Mouse (Mus musculus): ENCODE results near the gene Cdc42se1. TPM values are rescaled to one million over a fixed set of nuclear protein-coding genes. Genes with fewer than 3 reads are reported as not detected.

The Cdc42se1 gene
- polyA plus RNA-seq, 1 experiment from 2014 or later: 90.3 TPM

GRCm38 (mm10) chr3:95267855-95268254 is 39.3 kb downstream of the Cdc42se1 start:
- Histone ChIP-seq H3K9me3 (ENCODE audit: low read length) (no peaks in the 10 kb centered on the region), H3K9ac (replicated peaks; ENCODE audit: low read length) (no peak overlapping the region), H3K4me1 (ENCODE audit: insufficient read depth, low read length) (peaks cover 3% of the 10 kb centered on the region; the same call in 1 of the 2 replicates), H3K27me3 (ENCODE audit: insufficient read depth, low read length) (no peaks in the 10 kb centered on the region), H3K36me3 (ENCODE audit: insufficient read depth, low read length) (peaks cover 12% of the 10 kb centered on the region), H3K4me2 (replicated peaks; ENCODE audit: low read depth, low read length) (no peak overlapping the region), H3K4me3 (ENCODE audit: low read length) (no peak overlapping the region), H3K27ac (ENCODE audit: low read length) (no peak overlapping the region)
- no peak for ATAC-seq (ENCODE audit: low FRiP score, low TSS enrichment)

- Histone ChIP-seq H3K36me3 (ENCODE audit: insufficient read depth, low read length) (peaks cover 12% of the 10 kb centered on the region), H3K9ac (replicated peaks; ENCODE audit: low read length) (no peak overlapping the region), H3K4me1 (ENCODE audit: insufficient read depth, low read length) (peaks cover 3% of the 10 kb centered on the region; the same call in 1 of the 2 replicates), H3K27me3 (ENCODE audit: insufficient read depth, low read length) (no peaks in the 10 kb centered on the region), H3K27ac (ENCODE audit: low read length) (no peak overlapping the region; the same call in 1 of the 2 replicates), H3K4me3 (ENCODE audit: low read length) (no peak overlapping the region), H3K4me2 (replicated peaks; ENCODE audit: low read depth, low read length) (no peak overlapping the region), H3K9me3 (ENCODE audit: low read length) (no peaks in the 10 kb centered on the region)
- WGBS: 76% methylated on average over 5 of the region's 5 CpGs
- no peak for ATAC-seq (ENCODE audit: low FRiP score, low TSS enrichment)
Observed at GRCm38 (mm10) chr3:95269789-95270188, 41.3 kb downstream of the Cdc42se1 start.

GRCm38 (mm10) chr3:95270766-95271364 is 42.3 kb downstream of the Cdc42se1 start:
- Histone ChIP-seq H3K4me2 (replicated peaks; ENCODE audit: low read depth, low read length) (no peak overlapping the region), H3K4me3 (ENCODE audit: low read length) (no peak overlapping the region), H3K27me3 (ENCODE audit: insufficient read depth, low read length) (no peaks in the 10 kb centered on the region), H3K9ac (replicated peaks; ENCODE audit: low read length) (no peak overlapping the region), H3K36me3 (ENCODE audit: insufficient read depth, low read length) (peaks cover 12% of the 10 kb centered on the region), H3K9me3 (ENCODE audit: low read length) (no peaks in the 10 kb centered on the region), H3K27ac (ENCODE audit: low read length) (no peak overlapping the region), H3K4me1 (ENCODE audit: insufficient read depth, low read length) (peaks cover 3% of the 10 kb centered on the region; the same call in 1 of the 2 replicates)
- no peak for ATAC-seq (ENCODE audit: low FRiP score, low TSS enrichment)
- 81% methylated on average over 12 of the region's 12 CpGs for WGBS

- peaks cover 14% of the 10 kb centered on the region for H3K4me1 ChIP-seq (ENCODE audit: insufficient read depth, low read length)
- no peak overlapping the region for H3K9ac ChIP-seq (replicated peaks; ENCODE audit: low read length)
- WGBS: 94% methylated on average over 5 of the region's 5 CpGs
- no peaks in the 10 kb centered on the region for H3K36me3 ChIP-seq (ENCODE audit: insufficient read depth, low read length)
- no peak for ATAC-seq (ENCODE audit: low FRiP score, low TSS enrichment)
- H3K9me3 ChIP-seq (ENCODE audit: low read length): no peaks in the 10 kb centered on the region
- H3K27ac ChIP-seq (ENCODE audit: low read length): no peak overlapping the region
- no peaks in the 10 kb centered on the region for H3K27me3 ChIP-seq (ENCODE audit: insufficient read depth, low read length)
- H3K4me2 ChIP-seq (replicated peaks; ENCODE audit: low read depth, low read length): no peak overlapping the region
- H3K4me3 ChIP-seq (ENCODE audit: low read length): no peak overlapping the region
Observed at GRCm38 (mm10) chr3:95273471-95273870, 44.9 kb downstream of the Cdc42se1 start.

- H3K27me3 ChIP-seq (ENCODE audit: insufficient read depth, low read length): no peaks in the 10 kb centered on the region
- no peaks in the 10 kb centered on the region for H3K9me3 ChIP-seq (ENCODE audit: low read length)
- 99% methylated on average over 4 of the region's 4 CpGs for WGBS
- H3K4me3 ChIP-seq (ENCODE audit: low read length): no peak overlapping the region
- no peak for ATAC-seq (ENCODE audit: low FRiP score, low TSS enrichment)
- no peak overlapping the region for H3K4me2 ChIP-seq (replicated peaks; ENCODE audit: low read depth, low read length)
- H3K36me3 ChIP-seq (ENCODE audit: insufficient read depth, low read length): no peaks in the 10 kb centered on the region
- H3K9ac ChIP-seq (replicated peaks; ENCODE audit: low read length): no peak overlapping the region
- H3K4me1 ChIP-seq (ENCODE audit: insufficient read depth, low read length): peaks cover 14% of the 10 kb centered on the region
- no peak overlapping the region for H3K27ac ChIP-seq (ENCODE audit: low read length)
Observed at GRCm38 (mm10) chr3:95274453-95274852, 45.9 kb downstream of the Cdc42se1 start.

- WGBS: 54% methylated on average over 6 of the region's 6 CpGs
- Histone ChIP-seq H3K27ac (ENCODE audit: low read length) (no peak overlapping the region), H3K4me2 (replicated peaks; ENCODE audit: low read depth, low read length) (no peak overlapping the region), H3K36me3 (ENCODE audit: insufficient read depth, low read length) (no peaks in the 10 kb centered on the region), H3K4me3 (ENCODE audit: low read length) (no peak overlapping the region), H3K9ac (replicated peaks; ENCODE audit: low read length) (no peak overlapping the region), H3K9me3 (ENCODE audit: low read length) (no peaks in the 10 kb centered on the region), H3K27me3 (ENCODE audit: insufficient read depth, low read length) (no peaks in the 10 kb centered on the region), H3K4me1 (ENCODE audit: insufficient read depth, low read length) (peaks cover 10% of the 10 kb centered on the region)
- ATAC-seq (ENCODE audit: low FRiP score, low TSS enrichment): no peak
Observed at GRCm38 (mm10) chr3:95275161-95275560, 46.6 kb downstream of the Cdc42se1 start.

GRCm38 (mm10) chr3:95276428-95276934 is 47.9 kb downstream of the Cdc42se1 start:
- H3K36me3 ChIP-seq (ENCODE audit: insufficient read depth, low read length): no peaks in the 10 kb centered on the region
- H3K27me3 ChIP-seq (ENCODE audit: insufficient read depth, low read length): no peaks in the 10 kb centered on the region
- no peak for ATAC-seq (ENCODE audit: low FRiP score, low TSS enrichment)
- no peak overlapping the region for H3K4me2 ChIP-seq (replicated peaks; ENCODE audit: low read depth, low read length)
- peaks cover 15% of the 10 kb centered on the region for H3K4me1 ChIP-seq (ENCODE audit: insufficient read depth, low read length)
- WGBS: 52% methylated on average over 5 of the region's 5 CpGs
- H3K9me3 ChIP-seq (ENCODE audit: low read length): no peaks in the 10 kb centered on the region
- H3K4me3 ChIP-seq (ENCODE audit: low read length): no peak overlapping the region
- H3K27ac ChIP-seq (ENCODE audit: low read length): no peak overlapping the region
- no peak overlapping the region for H3K9ac ChIP-seq (replicated peaks; ENCODE audit: low read length)

- no peaks in the 10 kb centered on the region for H3K27me3 ChIP-seq (ENCODE audit: insufficient read depth, low read length)
- peaks cover 15% of the 10 kb centered on the region for H3K4me1 ChIP-seq (ENCODE audit: insufficient read depth, low read length)
- no peak overlapping the region for H3K9ac ChIP-seq (replicated peaks; ENCODE audit: low read length)
- no peak for ATAC-seq (ENCODE audit: low FRiP score, low TSS enrichment)
- H3K9me3 ChIP-seq (ENCODE audit: low read length): no peaks in the 10 kb centered on the region
- no peak overlapping the region for H3K4me2 ChIP-seq (replicated peaks; ENCODE audit: low read depth, low read length)
- peak overlapping the region; percentile 23; the same call in 1 of the 2 replicates for H3K27ac ChIP-seq (ENCODE audit: low read length)
- no peaks in the 10 kb centered on the region for H3K36me3 ChIP-seq (ENCODE audit: insufficient read depth, low read length)
- 71% methylated on average over 1 of the region's 1 CpGs for WGBS
- H3K4me3 ChIP-seq (ENCODE audit: low read length): no peak overlapping the region
Observed at GRCm38 (mm10) chr3:95277149-95277551, 48.6 kb downstream of the Cdc42se1 start.

GRCm38 (mm10) chr3:95280747-95281146 is 52.2 kb downstream of the Cdc42se1 start:
- Histone ChIP-seq H3K9me3 (ENCODE audit: low read length) (no peaks in the 10 kb centered on the region), H3K27me3 (ENCODE audit: insufficient read depth, low read length) (no peaks in the 10 kb centered on the region), H3K9ac (replicated peaks; ENCODE audit: low read length) (peak overlapping the region; percentile 86), H3K36me3 (ENCODE audit: insufficient read depth, low read length) (no peaks in the 10 kb centered on the region), H3K4me2 (replicated peaks; ENCODE audit: low read depth, low read length) (peak overlapping the region; percentile 80), H3K27ac (ENCODE audit: low read length) (peak overlapping the region; percentile 92), H3K4me3 (ENCODE audit: low read length) (peak overlapping the region; percentile 73), H3K4me1 (ENCODE audit: insufficient read depth, low read length) (peaks cover 36% of the 10 kb centered on the region)
- no peak for ATAC-seq (ENCODE audit: low FRiP score, low TSS enrichment)
- WGBS: 14% methylated on average over 8 of the region's 8 CpGs

All from kidney, embryonic 16.5 days (tissue).